Mouse (Mus musculus): ENCODE results near the gene Tmem119. TPM values are rescaled to one million over a fixed set of nuclear protein-coding genes. Genes with fewer than 3 reads are reported as not detected.

Gene Tmem119
- 10.1 and 13.5 TPM in 2 replicates for polyA plus RNA-seq (2012; rRNA removed)

DNA sequence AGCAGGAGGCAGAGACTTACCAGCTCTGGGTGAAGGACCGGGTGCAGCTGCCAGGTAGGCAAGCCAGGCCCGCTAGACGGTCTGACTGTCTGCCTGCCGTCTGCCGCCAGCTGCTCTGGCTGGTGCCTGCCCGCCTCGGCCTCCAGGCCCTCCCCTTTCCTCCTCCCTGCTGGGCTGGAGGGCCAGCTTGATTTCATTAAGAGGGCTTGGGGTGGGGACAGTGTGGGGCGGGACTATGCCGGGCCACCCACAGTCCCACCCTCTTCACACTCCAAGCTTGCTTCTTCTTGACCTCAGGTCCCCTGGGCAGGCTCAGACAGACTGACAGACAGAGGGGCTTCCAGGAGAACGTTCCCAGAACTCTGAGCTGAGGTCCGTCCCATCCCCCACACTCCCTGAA, at the start of gene Tmem119:
TSS of gene Tmem119 (minus strand) at position 237 of the 400 bp plus-strand sequence.
- peak within 1 kb of the TSS; percentile 49 for H3K4me3 ChIP-seq (ENCODE audit: low read depth, low read length)
- H3K27me3 ChIP-seq (ENCODE audit: control insufficient read depth, insufficient read depth, low read length) = no peaks in the 10 kb centered on the region
- H3K4me1 ChIP-seq (ENCODE audit: control insufficient read depth, insufficient read depth, insufficient read length, low read length) = no peaks in the 10 kb centered on the region
- WGBS = 1% methylated on average over 11 of the region's 11 CpGs
- H3K27ac ChIP-seq (ENCODE audit: insufficient read depth, low read depth, low read length) = peak within 1 kb of the TSS; percentile 27
- no peak for TF ChIP-seq CTCF (IDR thresholded peaks at IDR 0.05; ENCODE audit: extremely low read depth, insufficient read length, insufficient replicate concordance, low read depth, low read length)
- TF ChIP-seq POLR2A (IDR thresholded peaks at IDR 0.05; ENCODE audit: low read depth, low read length) = no peak
- H3K36me3 ChIP-seq (ENCODE audit: control insufficient read depth, insufficient read depth, low read length) = no peaks in the 10 kb centered on the region

- TF ChIP-seq POLR2A (IDR thresholded peaks at IDR 0.05; ENCODE audit: low read depth, low read length) = no peak
- no peak for TF ChIP-seq CTCF (IDR thresholded peaks at IDR 0.05; ENCODE audit: extremely low read depth, insufficient read length, insufficient replicate concordance, low read depth, low read length)
Observed at GRCm38 (mm10) chr5:113847636-113848035, 47.3 kb upstream of the Tmem119 start.

GRCm38 (mm10) chr5:113846656-113847055, 46.3 kb upstream of the Tmem119 start:
- Histone ChIP-seq H3K27ac (ENCODE audit: insufficient read depth, low read depth, low read length) (no peak overlapping the region), H3K27me3 (ENCODE audit: control insufficient read depth, insufficient read depth, low read length) (no peaks in the 10 kb centered on the region), H3K36me3 (ENCODE audit: control insufficient read depth, insufficient read depth, low read length) (peaks cover 89% of the 10 kb centered on the region), H3K4me3 (ENCODE audit: low read depth, low read length) (no peak overlapping the region), H3K4me1 (ENCODE audit: control insufficient read depth, insufficient read depth, insufficient read length, low read length) (peaks cover 3% of the 10 kb centered on the region; the same call in 1 of the 2 replicates)
- WGBS = 88% methylated on average over 8 of the region's 8 CpGs
- TF ChIP-seq POLR2A (IDR thresholded peaks at IDR 0.05; ENCODE audit: low read depth, low read length) = no peak
- TF ChIP-seq CTCF (IDR thresholded peaks at IDR 0.05; ENCODE audit: extremely low read depth, insufficient read length, insufficient replicate concordance, low read depth, low read length) = no peak

More at GRCm38 (mm10) chr5:113847636-113848035, 47.3 kb upstream of the Tmem119 start:
- Histone ChIP-seq H3K27me3 (ENCODE audit: control insufficient read depth, insufficient read depth, low read length) (no peaks in the 10 kb centered on the region), H3K4me3 (ENCODE audit: low read depth, low read length) (no peak overlapping the region), H3K27ac (ENCODE audit: insufficient read depth, low read depth, low read length) (no peak overlapping the region), H3K36me3 (ENCODE audit: control insufficient read depth, insufficient read depth, low read length) (peaks cover 85% of the 10 kb centered on the region), H3K4me1 (ENCODE audit: control insufficient read depth, insufficient read depth, insufficient read length, low read length) (peaks cover 3% of the 10 kb centered on the region; the same call in 1 of the 2 replicates)
- 78% methylated on average over 9 of the region's 9 CpGs for WGBS

DNA sequence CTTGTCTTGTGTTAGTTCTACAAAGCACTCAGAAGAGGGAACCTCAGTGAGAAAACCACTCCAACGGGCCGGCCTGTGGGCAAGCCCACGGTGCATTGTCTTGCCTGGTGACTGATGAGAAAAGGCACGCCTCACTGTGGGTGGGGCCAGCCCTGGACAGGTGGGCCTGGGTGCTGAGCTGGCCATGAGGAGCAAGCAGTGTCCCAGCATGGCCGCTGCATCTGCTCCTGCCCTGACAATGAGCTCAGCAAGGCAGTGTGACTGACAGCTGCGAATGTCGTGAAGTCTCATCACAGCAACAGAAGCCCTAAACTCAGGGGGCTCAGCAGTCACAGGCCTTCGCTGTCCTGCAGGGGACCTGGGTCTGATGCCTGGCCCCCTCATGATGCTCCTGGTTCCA, 45.3 kb upstream of the Tmem119 start:
- no peak for TF ChIP-seq POLR2A (IDR thresholded peaks at IDR 0.05; ENCODE audit: low read depth, low read length)
- TF ChIP-seq CTCF (IDR thresholded peaks at IDR 0.05; ENCODE audit: extremely low read depth, insufficient read length, insufficient replicate concordance, low read depth, low read length) = no peak
- Histone ChIP-seq H3K4me1 (ENCODE audit: control insufficient read depth, insufficient read depth, insufficient read length, low read length) (peaks cover 3% of the 10 kb centered on the region; the same call in 1 of the 2 replicates), H3K36me3 (ENCODE audit: control insufficient read depth, insufficient read depth, low read length) (peaks cover 87% of the 10 kb centered on the region), H3K27ac (ENCODE audit: insufficient read depth, low read depth, low read length) (no peak overlapping the region), H3K4me3 (ENCODE audit: low read depth, low read length) (no peak overlapping the region), H3K27me3 (ENCODE audit: control insufficient read depth, insufficient read depth, low read length) (no peaks in the 10 kb centered on the region)
- WGBS = 85% methylated on average over 8 of the region's 8 CpGs

DNA sequence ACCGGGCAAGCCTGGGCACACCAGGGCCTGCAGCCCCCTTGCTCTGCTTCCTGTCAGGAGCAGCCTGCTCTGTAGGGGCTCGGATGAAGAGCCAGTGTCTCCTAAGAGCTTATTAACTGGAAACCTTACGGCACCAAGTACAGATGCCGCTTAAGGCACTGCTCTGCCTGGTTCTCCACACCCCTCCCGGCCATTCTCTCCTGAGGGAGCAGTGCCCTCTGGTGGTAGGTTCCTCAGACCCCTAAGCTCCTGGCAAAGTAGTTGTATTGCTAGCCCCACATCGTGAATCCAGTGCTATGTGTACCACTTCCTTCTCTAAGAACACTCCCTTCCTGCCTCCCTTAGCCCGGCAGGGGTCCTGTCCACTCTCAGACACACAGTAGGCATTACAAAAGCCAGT, 44.4 kb upstream of the Tmem119 start:
- Histone ChIP-seq H3K4me1 (ENCODE audit: control insufficient read depth, insufficient read depth, insufficient read length, low read length) (peaks cover 3% of the 10 kb centered on the region; the same call in 1 of the 2 replicates), H3K36me3 (ENCODE audit: control insufficient read depth, insufficient read depth, low read length) (peaks cover 78% of the 10 kb centered on the region), H3K27ac (ENCODE audit: insufficient read depth, low read depth, low read length) (peak overlapping the region; percentile 14; the same call in 1 of the 2 replicates), H3K27me3 (ENCODE audit: control insufficient read depth, insufficient read depth, low read length) (no peaks in the 10 kb centered on the region), H3K4me3 (ENCODE audit: low read depth, low read length) (no peak overlapping the region)
- 61% methylated on average over 7 of the region's 7 CpGs for WGBS
- peak; percentile 70; the same call in 1 of the 2 replicates for TF ChIP-seq CTCF (IDR thresholded peaks at IDR 0.05; ENCODE audit: extremely low read depth, insufficient read length, insufficient replicate concordance, low read depth, low read length)
- no peak for TF ChIP-seq POLR2A (IDR thresholded peaks at IDR 0.05; ENCODE audit: low read depth, low read length)

GRCm38 (mm10) chr5:113844106-113844505, 43.8 kb upstream of the Tmem119 start:
- no peak for TF ChIP-seq CTCF (IDR thresholded peaks at IDR 0.05; ENCODE audit: extremely low read depth, insufficient read length, insufficient replicate concordance, low read depth, low read length)
- no peak for TF ChIP-seq POLR2A (IDR thresholded peaks at IDR 0.05; ENCODE audit: low read depth, low read length)
- WGBS = 82% methylated on average over 15 of the region's 15 CpGs
- Histone ChIP-seq H3K4me3 (ENCODE audit: low read depth, low read length) (no peak overlapping the region), H3K36me3 (ENCODE audit: control insufficient read depth, insufficient read depth, low read length) (peaks cover 72% of the 10 kb centered on the region), H3K27ac (ENCODE audit: insufficient read depth, low read depth, low read length) (no peak overlapping the region; the same call in 1 of the 2 replicates), H3K4me1 (ENCODE audit: control insufficient read depth, insufficient read depth, insufficient read length, low read length) (peaks cover 3% of the 10 kb centered on the region; the same call in 1 of the 2 replicates), H3K27me3 (ENCODE audit: control insufficient read depth, insufficient read depth, low read length) (no peaks in the 10 kb centered on the region)

DNA sequence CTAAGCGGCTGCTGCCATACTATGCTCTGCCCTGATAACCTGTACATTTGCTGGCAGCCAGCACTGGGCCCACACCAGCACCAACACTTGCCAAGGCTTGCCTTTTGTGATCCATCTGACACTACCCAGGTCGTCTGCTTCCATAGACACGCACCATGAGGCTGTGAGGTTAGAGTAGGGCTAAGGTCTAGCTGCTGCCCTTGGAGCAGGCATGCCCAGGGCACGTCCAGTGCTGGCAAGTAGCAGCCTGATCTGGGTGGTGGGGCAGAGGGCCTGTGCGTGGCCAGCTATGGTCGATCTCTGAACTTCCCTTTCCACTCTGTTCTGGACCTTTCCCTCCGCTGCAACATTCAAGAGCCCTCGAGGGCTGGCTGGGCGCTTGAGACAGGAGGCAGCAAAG, 42.6 kb upstream of the Tmem119 start:
- TF ChIP-seq POLR2A (IDR thresholded peaks at IDR 0.05; ENCODE audit: low read depth, low read length) = no peak
- TF ChIP-seq CTCF (IDR thresholded peaks at IDR 0.05; ENCODE audit: extremely low read depth, insufficient read length, insufficient replicate concordance, low read depth, low read length) = no peak
- Histone ChIP-seq H3K36me3 (ENCODE audit: control insufficient read depth, insufficient read depth, low read length) (peaks cover 63% of the 10 kb centered on the region), H3K27ac (ENCODE audit: insufficient read depth, low read depth, low read length) (0 out of 2 replicates have a peak overlapping the region, but pooled peaks have one; percentile 7), H3K4me1 (ENCODE audit: control insufficient read depth, insufficient read depth, insufficient read length, low read length) (peaks cover 3% of the 10 kb centered on the region; the same call in 1 of the 2 replicates), H3K27me3 (ENCODE audit: control insufficient read depth, insufficient read depth, low read length) (no peaks in the 10 kb centered on the region), H3K4me3 (ENCODE audit: low read depth, low read length) (no peak overlapping the region)
- WGBS = 90% methylated on average over 9 of the region's 9 CpGs
